Mouse (Mus musculus): ENCODE results near the gene Gpr15. TPM values are rescaled to one million over a fixed set of nuclear protein-coding genes. Genes with fewer than 3 reads are reported as not detected.

The Gpr15 gene
- polyA plus RNA-seq (2021; fragmentation: Nextera tagmentation) = not detected in 2 replicates
- long read RNA-seq, experiment 1 = 0 reads
- long read RNA-seq, experiment 2 = 0 reads

GRCm38 (mm10) chr16:58718666-58719120, at the start of gene Gpr15:
Gpr15 (minus strand) TSS chr16:58719070.

GRCm38 (mm10) chr16:58763076-58763475, 44.2 kb upstream of the Gpr15 start, which contains the start of gene Olfr172:
Olfr172 (minus strand) TSS chr16:58763176.

GRCm38 (mm10) chr16:58727477-58728131, 8.7 kb upstream of the Gpr15 start, which contains the start of gene Cldnd1:
Cldnd1 (plus strand) TSS chr16:58727910.

GRCm38 (mm10) chr16:58669917-58670630, 48.8 kb downstream of the Gpr15 start, which contains the start of gene Cpox:
Cpox (plus strand) TSS chr16:58670292.

Other genes starting within 250 kb of the Gpr15 start
- 14.3 and 14.5 TPM in 2 replicates for gene St3gal6, start 194.8 kb downstream of the Gpr15 start, polyA plus RNA-seq (2021; fragmentation: Nextera tagmentation)
- not detected in 2 replicates for gene Gm813, start 102.1 kb downstream of the Gpr15 start, polyA plus RNA-seq (2021; fragmentation: Nextera tagmentation)
- gene E330017A01Rik, start 80.3 kb downstream of the Gpr15 start, polyA plus RNA-seq (2021; fragmentation: Nextera tagmentation) = not detected in 2 replicates
- 20.8 and 37.0 TPM in 2 replicates for gene Cpox, start 48.8 kb downstream of the Gpr15 start, polyA plus RNA-seq (2021; fragmentation: Nextera tagmentation)
- 91.6 and 124 TPM in 2 replicates for gene Cldnd1, start 8.8 kb upstream of the Gpr15 start, polyA plus RNA-seq (2021; fragmentation: Nextera tagmentation)
- gene Olfr172, start 44.1 kb upstream of the Gpr15 start, polyA plus RNA-seq (2021; fragmentation: Nextera tagmentation) = not detected in 2 replicates
- not detected in 2 replicates for gene Olfr173, start 81.2 kb upstream of the Gpr15 start, polyA plus RNA-seq (2021; fragmentation: Nextera tagmentation)
- not detected in 2 replicates for gene Olfr175-ps1, start 107.7 kb upstream of the Gpr15 start, polyA plus RNA-seq (2021; fragmentation: Nextera tagmentation)
- gene Olfr177, start 155.7 kb upstream of the Gpr15 start, polyA plus RNA-seq (2021; fragmentation: Nextera tagmentation) = not detected in 2 replicates
- not detected in 2 replicates for gene Olfr178, start 173.0 kb upstream of the Gpr15 start, polyA plus RNA-seq (2021; fragmentation: Nextera tagmentation)
- gene Olfr181, start 209.7 kb upstream of the Gpr15 start, polyA plus RNA-seq (2021; fragmentation: Nextera tagmentation) = not detected in 2 replicates
- not detected in 2 replicates for gene Olfr180, start 210.3 kb upstream of the Gpr15 start, polyA plus RNA-seq (2021; fragmentation: Nextera tagmentation)